Mouse (Mus musculus) gonadal fat pad, adult 2 months (tissue): ENCODE measurements at regions not wholly inside any gene's neighbourhood (a gene's known extent, or its start where the extent isn't known, plus 50 kb on each side); places are given as distances from the start of the nearest gene placed in this dataset.

Source experiments
- DNase-seq: peaks from one replicate; pipeline ENCODE4 v3.0.0-alpha.2; 2012; ENCODE audit warnings: low read depth

DNA sequence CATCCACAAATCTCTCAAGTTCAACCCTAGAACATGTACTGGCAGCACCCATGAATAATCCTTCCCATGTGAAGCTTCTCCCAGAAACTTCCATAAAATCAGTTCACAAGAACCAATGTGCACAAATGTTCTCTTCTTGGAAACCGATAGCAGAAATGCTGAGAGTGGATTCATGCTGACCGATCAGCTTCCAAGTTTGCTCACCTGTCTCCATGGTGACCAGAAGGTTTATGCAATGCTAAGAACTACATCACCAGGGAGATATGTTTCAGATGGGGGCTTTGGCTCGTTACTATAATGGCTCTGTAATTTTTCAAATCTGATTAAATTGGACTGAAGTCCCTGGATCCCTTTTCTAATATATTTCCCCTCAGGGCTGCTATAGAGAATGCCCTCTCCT, 74.4 kb upstream of the Gm9747 start:
- DNase-seq: no peak

- no peak for DNase-seq
Measured at GRCm38 (mm10) chr1:82159201-82159600, 73.7 kb upstream of the Gm9747 start.

GRCm38 (mm10) chr1:82162926-82163325, 70.0 kb upstream of the Gm9747 start:
- no peak for DNase-seq

DNA sequence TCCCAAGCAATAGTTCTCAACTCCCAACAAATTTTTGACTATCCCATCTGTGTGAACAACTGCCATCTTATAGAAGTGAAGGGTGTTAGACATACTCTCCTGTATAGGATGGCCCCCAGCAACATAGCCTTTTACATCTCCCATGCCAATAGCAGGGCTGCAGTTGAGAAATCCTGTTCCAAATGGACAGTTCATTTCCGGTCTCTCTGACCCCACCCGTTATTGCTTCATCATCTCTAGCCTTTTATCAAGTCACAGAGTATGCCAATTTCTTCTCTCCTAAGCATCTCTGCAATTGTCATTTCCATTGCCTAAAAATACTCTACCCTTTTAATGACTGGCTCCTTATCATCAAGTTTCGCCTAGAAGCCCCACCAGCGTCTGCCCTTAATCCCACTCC, 64.8 kb upstream of the Gm9747 start:
- DNase-seq: no peak

GRCm38 (mm10) chr1:82168949-82169348, 64.0 kb upstream of the Gm9747 start:
- no peak for DNase-seq

- no peak for DNase-seq
Measured at GRCm38 (mm10) chr1:82180427-82180826, 52.5 kb upstream of the Gm9747 start.
